Mouse (Mus musculus) CH12.LX (cell line): ENCODE results near the gene Ap3d1. TPM values are rescaled to one million over a fixed set of nuclear protein-coding genes. Genes with fewer than 3 reads are reported as not detected.

Source experiments
- DNase-seq: peaks from one replicate; pipeline ENCODE4 v3.0.0-alpha.2; 2013; ENCODE audit errors: extremely low read depth
- H3K27ac ChIP-seq: 2 replicates; pipeline ENCODE4 v1.5.1; 2012; ENCODE audit warnings: low read depth, mild to moderate bottlenecking, control low read depth, moderate library complexity; ENCODE audit not compliant: insufficient read depth
- H3K27me3 ChIP-seq: replicated peaks from 2 replicates; pipeline ENCODE3; 2012; ENCODE audit warnings: inconsistent platforms
- H3K36me3 ChIP-seq, 2 experiments: replicated peaks in 1 of 2; 2 replicates each; pipeline versions ENCODE3 to v1.6.1; 2012; ENCODE audit warnings: inconsistent platforms in 1 of 2, low read length in 1 of 2, mild to moderate bottlenecking in 1 of 2, mixed read lengths in 1 of 2, moderate library complexity in 1 of 2; ENCODE audit not compliant: control insufficient read depth in 1 of 2, insufficient read depth in 1 of 2
- H3K4me1 ChIP-seq, 2 experiments: 2 replicates each; pipeline ENCODE4 v1.6.1; 2012; ENCODE audit warnings: inconsistent platforms in 1 of 2, moderate library complexity in 1 of 2; ENCODE audit not compliant: insufficient read depth in 2 of 2, control insufficient read depth in 1 of 2
- H3K4me2 ChIP-seq: 2 replicates; pipeline ENCODE4 v1.6.1; 2012; ENCODE audit warnings: low read depth, mild to moderate bottlenecking, control low read depth; ENCODE audit not compliant: poor library complexity, insufficient read depth, severe bottlenecking
- H3K4me3 ChIP-seq, 3 experiments: fragments of 150-350 bp in 1 of 3; sonication (generic) in 1 of 3; replicated peaks in 1 of 3; 2 replicates each; pipeline versions ENCODE3 to v1.5.1; 2011 to 2012; ENCODE audit warnings: low read depth in 2 of 3, low read length in 2 of 3, mild to moderate bottlenecking in 2 of 3, moderate library complexity in 2 of 3, control low read depth in 1 of 3, improper control_type of control experiment in 1 of 3, inconsistent platforms in 1 of 3, mixed read lengths in 1 of 3; ENCODE audit not compliant: poor library complexity in 1 of 3
- H3K79me2 ChIP-seq: replicated peaks from 2 replicates; pipeline ENCODE4 v1.6.1; 2012; ENCODE audit warnings: mild to moderate bottlenecking, moderate library complexity; ENCODE audit not compliant: control insufficient read depth, poor library complexity, insufficient read depth, severe bottlenecking; ENCODE audit errors: extremely low read depth
- H3K9ac ChIP-seq: 2 replicates; pipeline ENCODE4 v1.6.1; 2012; ENCODE audit warnings: low read depth, mild to moderate bottlenecking, control low read depth, moderate library complexity; ENCODE audit not compliant: insufficient read depth
- H3K9me3 ChIP-seq: replicated peaks from 2 replicates; pipeline ENCODE3; 2012; ENCODE audit warnings: low read length, inconsistent platforms, mixed read lengths
- CHD1 ChIP-seq: IDR thresholded peaks from 2 replicates; pipeline ENCODE4 v1.6.1; 2012; ENCODE audit warnings: low read depth, low read length, improper control_type of control experiment, inconsistent platforms
- CTCF ChIP-seq, 2 experiments: IDR thresholded peaks in 1 of 2; conservative IDR thresholded peaks in 1 of 2; 2 replicates each; pipeline ENCODE4 v1.5.1; 2011 to 2012; ENCODE audit warnings: low read depth in 2 of 2, low read length in 2 of 2, improper control_type of control experiment in 1 of 2, inconsistent platforms in 1 of 2, mild to moderate bottlenecking in 1 of 2, moderate library complexity in 1 of 2
- E2F4 ChIP-seq: IDR thresholded peaks from 2 replicates; pipeline ENCODE4 v1.6.1; 2011; ENCODE audit warnings: low read depth, low read length, improper control_type of control experiment; ENCODE audit not compliant: insufficient replicate concordance
- ELF1 ChIP-seq: IDR thresholded peaks from 2 replicates; pipeline ENCODE4 v1.6.1; 2014; ENCODE audit warnings: low read depth, mild to moderate bottlenecking, inconsistent platforms, low read length, improper control_type of control experiment
- EP300 ChIP-seq: IDR thresholded peaks from 2 replicates; pipeline ENCODE4 v1.6.1; 2011; ENCODE audit warnings: low read length, improper control_type of control experiment
- ETS1 ChIP-seq: conservative IDR thresholded peaks from 2 replicates; pipeline ENCODE4 v1.6.1; 2012; ENCODE audit warnings: low read depth, mild to moderate bottlenecking, inconsistent platforms, low read length, improper control_type of control experiment, moderate library complexity
- GABPA ChIP-seq: IDR thresholded peaks from 2 replicates; pipeline ENCODE4 v1.6.1; 2012; ENCODE audit warnings: low read depth, low read length, improper control_type of control experiment, inconsistent platforms; ENCODE audit not compliant: insufficient replicate concordance
- HCFC1 ChIP-seq: IDR thresholded peaks from 2 replicates; pipeline ENCODE4 v1.6.1; 2012; ENCODE audit warnings: low read depth, mild to moderate bottlenecking, inconsistent platforms, low read length, improper control_type of control experiment
- IRF4 ChIP-seq: IDR thresholded peaks from 2 replicates; pipeline ENCODE4 v1.6.1; 2014; ENCODE audit warnings: low read depth, mild to moderate bottlenecking, inconsistent platforms, low read length, improper control_type of control experiment
- MAFK ChIP-seq: IDR thresholded peaks from 2 replicates; pipeline ENCODE4 v1.6.1; 2011; ENCODE audit warnings: low read length, improper control_type of control experiment; ENCODE audit not compliant: insufficient replicate concordance
- MEF2A ChIP-seq: IDR thresholded peaks from 2 replicates; pipeline ENCODE4 v1.6.1; 2014; ENCODE audit warnings: low read depth, mild to moderate bottlenecking, inconsistent platforms, low read length, improper control_type of control experiment, borderline replicate concordance
- MXI1 ChIP-seq: IDR thresholded peaks from 2 replicates; pipeline ENCODE4 v1.6.1; 2011; ENCODE audit warnings: mild to moderate bottlenecking, low read depth, low read length, improper control_type of control experiment
- MYC ChIP-seq: IDR thresholded peaks from 2 replicates; pipeline ENCODE4 v1.6.1; 2011; ENCODE audit warnings: low read depth, mild to moderate bottlenecking, improper control_type of control experiment, low read length
- NELFE ChIP-seq: IDR thresholded peaks from 2 replicates; pipeline ENCODE4 v1.6.1; 2011; ENCODE audit warnings: low read depth, low read length, improper control_type of control experiment
- NRF1 ChIP-seq: IDR thresholded peaks from 2 replicates; pipeline ENCODE4 v1.6.1; 2014; ENCODE audit warnings: low read depth, mild to moderate bottlenecking, inconsistent platforms, low read length, improper control_type of control experiment, moderate library complexity
- RAD21 ChIP-seq: IDR thresholded peaks from 2 replicates; pipeline ENCODE4 v1.6.1; 2011; ENCODE audit warnings: low read depth, mild to moderate bottlenecking, low read length, improper control_type of control experiment, moderate library complexity
- SIN3A ChIP-seq: IDR thresholded peaks from 2 replicates; pipeline ENCODE4 v1.6.1; 2012; ENCODE audit warnings: low read length, improper control_type of control experiment, inconsistent platforms
- SMC3 ChIP-seq: IDR thresholded peaks from 2 replicates; pipeline ENCODE4 v1.6.1; 2011; ENCODE audit warnings: low read depth, low read length, improper control_type of control experiment
- TBP ChIP-seq: conservative IDR thresholded peaks from 2 replicates; pipeline ENCODE4 v1.6.1; 2011; ENCODE audit warnings: low read depth, low read length, improper control_type of control experiment
- TCF12 ChIP-seq: IDR thresholded peaks from 2 replicates; pipeline ENCODE4 v1.6.1; 2014; ENCODE audit warnings: low read depth, mild to moderate bottlenecking, inconsistent platforms, low read length, improper control_type of control experiment
- UBTF ChIP-seq: IDR thresholded peaks from 2 replicates; pipeline ENCODE4 v1.6.1; 2012; ENCODE audit warnings: low read depth, mild to moderate bottlenecking, inconsistent platforms, low read length, improper control_type of control experiment, moderate library complexity
- ZKSCAN1 ChIP-seq: IDR thresholded peaks from 2 replicates; pipeline ENCODE4 v1.6.1; 2012; ENCODE audit warnings: low read depth, inconsistent platforms, low read length, improper control_type of control experiment, borderline replicate concordance
- ZMIZ1 ChIP-seq: IDR thresholded peaks from 2 replicates; pipeline ENCODE4 v1.6.1; 2012; ENCODE audit warnings: low read depth, mild to moderate bottlenecking, inconsistent platforms, low read length, improper control_type of control experiment
- dilution Hi-C: fragments of 300-500 bp; cut with MboI; formaldehyde crosslinking; loops from 2 replicates; pipeline ENCODE4 v1.14.3; 2020; ENCODE audit warnings: low sequenced_read_pairs; ENCODE audit not compliant: extremely low pct_unique_long_range_greater_than_20kb, extremely low pct_ligation_motif_present
- in situ Hi-C: fragments of 300-500 bp; cut with MboI; formaldehyde crosslinking; loops from 3 replicates; pipeline ENCODE4 v1.14.3; 2019; ENCODE audit warnings: low sequenced_read_pairs, low pct_ligation_motif_present, low pct_unique_long_range_greater_than_20kb, mixed read lengths
- polyA plus RNA-seq: library from polyadenylated mRNA; unstranded; fragments of >175 nt; gene quantifications from 2 replicates; pipeline ENCODE4 v1.2.1, GENCODE M21; 2012; ENCODE audit warnings: low read depth; ENCODE audit not compliant: insufficient read length
- total RNA-seq, 2 experiments: library from RNA; depleted of rRNA; stranded (reverse); fragments of 300-350 nt in 1 of 2; fragments of >200 nt in 1 of 2; gene quantifications; 2 replicates each; pipeline ENCODE4 v1.2.3; 2012 to 2014

Gene Ap3d1
- total and polyA plus RNA-seq, 3 experiments: 28.4 to 57.0 (median 49.4) TPM

GRCm38 (mm10) chr10:80661149-80661548 is 80.9 kb downstream of the Ap3d1 start (continued):
- TF ChIP-seq CHD1 (no peak), MAFK (no peak), ZMIZ1 (no peak), RAD21 (peak; percentile 13), ZKSCAN1 (no peak), CTCF (conservative IDR thresholded peaks at IDR 0.05 in 1 of 2, IDR thresholded peaks at IDR 0.05 in 1 of 2; ENCODE audit: low read depth in 2 of 2, low read length in 2 of 2) (peak; percentile 43 to 79; a peak in 3 of 4 replicates), UBTF (no peak), GABPA (no peak), IRF4 (no peak), ELF1 (peak; percentile 9; the same call in 1 of the 2 replicates), E2F4 (no peak), ETS1 (no peak), EP300 (no peak), NRF1 (no peak), SMC3 (peak; percentile 43), MEF2A (no peak)

GRCm38 (mm10) chr10:80659213-80659612 is 82.9 kb downstream of the Ap3d1 start:
- H3K27me3 ChIP-seq: no peaks in the 10 kb centered on the region
- H3K4me2 ChIP-seq: peak overlapping the region; percentile 96
- peaks cover 20 to 69% of the 10 kb centered on the region in 2 experiments for H3K4me1 ChIP-seq
- TF ChIP-seq CTCF (conservative IDR thresholded peaks at IDR 0.05 in 1 of 2, IDR thresholded peaks at IDR 0.05 in 1 of 2; ENCODE audit: low read depth in 2 of 2, low read length in 2 of 2) (peak; percentile 77 to 79), MEF2A (no peak), SMC3 (peak; percentile 57), E2F4 (0 out of 2 replicates have a peak, but pooled peaks have one; percentile 37), MXI1 (peak; percentile 64), CHD1 (0 out of 2 replicates have a peak, but pooled peaks have one; percentile 52), ZKSCAN1 (no peak), MYC (peak; percentile 92), RAD21 (peak; percentile 66), HCFC1 (peak; percentile 25; the same call in 1 of the 2 replicates), TCF12 (0 out of 2 replicates have a peak, but pooled peaks have one; percentile 0), NELFE (no peak), EP300 (no peak), SIN3A (peak; percentile 72), TBP (no peak)
- TF ChIP-seq, all 38 proteins: peak for 10
- peaks cover 0 to 3% of the 10 kb centered on the region in 2 experiments for H3K36me3 ChIP-seq
- in situ Hi-C loops (no loop called here), dilution Hi-C loops (no loop called here)
- H3K9ac ChIP-seq: peak overlapping the region; percentile 71
- H3K9me3 ChIP-seq: no peaks in the 10 kb centered on the region
- DNase-seq: peak; percentile 73
- no peaks in the 10 kb centered on the region for H3K79me2 ChIP-seq
- H3K4me3 ChIP-seq: peak overlapping the region in 2 of 3 experiments; percentile 23 to 24
- peak overlapping the region; percentile 72 for H3K27ac ChIP-seq
